Mouse (Mus musculus) cerebral cortex, adult 2 months (tissue): ENCODE results near the gene Rap1a.

Experiments
- WGBS: fragments of 180-500 bp; shearing (Covaris S2); methylation state at CpG from one replicate; pipeline ENCODE4 v1.1.7; 2018; 5-methylcytosine and 5-hydroxymethylcytosine counted together

Rap1a gene

GRCm38 (mm10) chr3:105756505-105756904 lies 44.6 kb downstream of the Rap1a start:
- 36% methylated on average over 2 of the region's 2 CpGs for WGBS

GRCm38 (mm10) chr3:105755123-105755522 lies 46.0 kb downstream of the Rap1a start:
- 84% methylated on average over 9 of the region's 9 CpGs for WGBS

- 69% methylated on average over 3 of the region's 3 CpGs for WGBS
Measured at GRCm38 (mm10) chr3:105754184-105754583, 47.0 kb downstream of the Rap1a start.

- WGBS = 76% methylated on average over 2 of the region's 2 CpGs
Measured at GRCm38 (mm10) chr3:105750810-105751209, 50.3 kb downstream of the Rap1a start.

GRCm38 (mm10) chr3:105746542-105746941 lies 54.6 kb downstream of the Rap1a start:
- 86% methylated on average over 2 of the region's 2 CpGs for WGBS

- 63% methylated on average over 3 of the region's 3 CpGs for WGBS
Measured at GRCm38 (mm10) chr3:105737666-105738065, 63.5 kb downstream of the Rap1a start.

- 90% methylated on average over 7 of the region's 7 CpGs for WGBS
Measured at GRCm38 (mm10) chr3:105737070-105737469, 64.1 kb downstream of the Rap1a start.

GRCm38 (mm10) chr3:105736148-105736547 lies 65.0 kb downstream of the Rap1a start:
- WGBS = 80% methylated on average over 1 of the region's 1 CpGs

- 79% methylated on average over 4 of the region's 4 CpGs for WGBS
Measured at GRCm38 (mm10) chr3:105733538-105733937, 67.6 kb downstream of the Rap1a start.

GRCm38 (mm10) chr3:105732360-105732759 lies 68.8 kb downstream of the Rap1a start:
- 87% methylated on average over 4 of the region's 4 CpGs for WGBS

- 0% methylated on average over 1 of the region's 1 CpGs for WGBS
Measured at GRCm38 (mm10) chr3:105726037-105726436, 75.1 kb downstream of the Rap1a start.

- 61% methylated on average over 3 of the region's 3 CpGs for WGBS
Measured at GRCm38 (mm10) chr3:105722510-105722909, 78.6 kb downstream of the Rap1a start.

GRCm38 (mm10) chr3:105721681-105722201 lies 79.4 kb downstream of the Rap1a start:
- WGBS = 48% methylated on average over 2 of the region's 2 CpGs

GRCm38 (mm10) chr3:105720514-105720913 lies 80.6 kb downstream of the Rap1a start:
- 49% methylated on average over 4 of the region's 4 CpGs for WGBS

- 45% methylated on average over 4 of the region's 4 CpGs for WGBS
Measured at GRCm38 (mm10) chr3:105719979-105720378, 81.2 kb downstream of the Rap1a start.

GRCm38 (mm10) chr3:105718746-105719145 lies 82.4 kb downstream of the Rap1a start:
- 49% methylated on average over 4 of the region's 4 CpGs for WGBS

GRCm38 (mm10) chr3:105717856-105718555 lies 83.1 kb downstream of the Rap1a start:
- WGBS = 41% methylated on average over 11 of the region's 11 CpGs

GRCm38 (mm10) chr3:105716353-105717000 lies 84.7 kb downstream of the Rap1a start:
- 55% methylated on average over 18 of the region's 18 CpGs for WGBS

GRCm38 (mm10) chr3:105714091-105714819 lies 86.9 kb downstream of the Rap1a start:
- WGBS = 28% methylated on average over 8 of the region's 8 CpGs

- WGBS = 39% methylated on average over 7 of the region's 7 CpGs
Measured at GRCm38 (mm10) chr3:105711741-105712140, 89.4 kb downstream of the Rap1a start.

GRCm38 (mm10) chr3:105710246-105710645 lies 90.9 kb downstream of the Rap1a start:
- WGBS = 29% methylated on average over 6 of the region's 6 CpGs

GRCm38 (mm10) chr3:105707590-105707989 lies 93.5 kb downstream of the Rap1a start:
- 42% methylated on average over 7 of the region's 7 CpGs for WGBS
